Mouse (Mus musculus) kidney, adult 8-10 months (tissue): Measurements from ENCODE around the gene Pikfyve.

ENCODE experiments used
- DNase-seq, 2 experiments: peaks; one replicate each; pipeline ENCODE4 v3.0.0; 2022

The Pikfyve gene

DNA sequence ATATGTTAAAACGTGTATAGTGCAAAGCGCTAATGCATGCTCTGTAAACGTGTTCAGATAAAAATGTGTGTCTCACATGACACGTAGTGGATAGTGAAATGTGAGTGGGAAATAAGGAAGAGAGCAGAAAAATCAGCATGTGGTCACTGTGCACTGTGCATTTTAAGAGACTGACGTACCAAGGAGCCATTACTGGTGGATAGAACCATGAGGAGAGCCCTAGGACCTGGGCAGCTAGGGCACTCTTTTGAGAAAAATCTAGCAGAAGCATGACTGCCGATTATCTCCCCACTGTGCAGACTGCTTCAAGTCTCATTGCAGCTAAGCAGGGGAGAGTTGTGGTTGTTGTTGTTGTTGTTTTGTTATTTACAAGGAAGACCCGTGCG, 128.5 kb downstream of the Pikfyve start:
- no peak for DNase-seq
